Mouse (Mus musculus) heart, adult 2 months (tissue): ENCODE data around the gene Vti1a.

Experiments
- CTCF ChIP-seq: fragments of 200-600 bp; IDR thresholded peaks from 2 replicates; pipeline ENCODE4 v1.8.1; 2022; ENCODE audit warnings: antibody characterized with exemption, mild to moderate bottlenecking, moderate library complexity
- EP300 ChIP-seq: fragments of 200-500 bp; IDR thresholded peaks from 2 replicates; pipeline ENCODE4 v1.6.1; 2011; ENCODE audit warnings: low read depth, low read length, control low read depth; ENCODE audit not compliant: insufficient read depth
- POLR2A ChIP-seq: fragments of 200-500 bp; IDR thresholded peaks from 2 replicates; pipeline ENCODE4 v1.6.1; 2011; ENCODE audit warnings: mild to moderate bottlenecking, low read depth, low read length, control low read depth; ENCODE audit not compliant: insufficient read depth

DNA sequence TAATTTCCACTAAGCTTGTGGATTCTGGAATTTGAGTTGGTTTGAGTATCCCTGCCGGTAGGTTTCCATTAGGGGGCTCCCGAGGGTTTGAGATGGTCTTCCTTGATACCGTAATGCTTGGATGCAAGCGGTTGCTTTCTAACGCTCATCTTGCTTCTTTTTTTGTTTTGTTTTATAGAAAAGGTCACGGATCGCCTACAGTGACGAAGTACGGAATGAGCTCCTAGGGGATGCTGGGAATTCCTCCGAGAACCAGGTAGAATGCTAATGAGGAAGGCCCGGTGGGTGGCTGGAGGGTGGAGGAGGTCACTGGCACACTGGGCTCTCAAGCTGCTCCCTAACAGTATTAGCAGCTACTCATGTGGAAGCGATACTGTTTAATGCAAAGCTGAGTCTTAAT lies 64.7 kb downstream of the Vti1a start:
- TF ChIP-seq CTCF (no peak), EP300 (no peak), POLR2A (no peak)
